Mouse (Mus musculus) myocyte (in vitro differentiated cells): Measurements from ENCODE around the gene Tnnt2.

Experiments
- MAX ChIP-seq: IDR thresholded peaks from one replicate; pipeline ENCODE4 v1.6.1; 2011; ENCODE audit warnings: low read depth, mild to moderate bottlenecking, control low read depth
- POLR2A ChIP-seq: IDR thresholded peaks from one replicate; pipeline ENCODE4 v1.6.1; 2011; ENCODE audit warnings: low read depth, mild to moderate bottlenecking, control low read depth, moderate library complexity; ENCODE audit not compliant: insufficient read length
- POLR2AphosphoS2 ChIP-seq: IDR thresholded peaks from one replicate; pipeline ENCODE4 v1.6.1; 2011; ENCODE audit warnings: low read depth, control low read depth; ENCODE audit not compliant: insufficient read length
- SRF ChIP-seq: IDR thresholded peaks from one replicate; pipeline ENCODE4 v1.6.1; 2011; ENCODE audit warnings: low read depth; ENCODE audit not compliant: control insufficient read depth, insufficient read length
- TCF12 ChIP-seq: IDR thresholded peaks from one replicate; pipeline ENCODE4 v1.6.1; 2011; ENCODE audit warnings: mild to moderate bottlenecking, control low read depth; ENCODE audit not compliant: poor library complexity, insufficient read depth, severe bottlenecking

DNA sequence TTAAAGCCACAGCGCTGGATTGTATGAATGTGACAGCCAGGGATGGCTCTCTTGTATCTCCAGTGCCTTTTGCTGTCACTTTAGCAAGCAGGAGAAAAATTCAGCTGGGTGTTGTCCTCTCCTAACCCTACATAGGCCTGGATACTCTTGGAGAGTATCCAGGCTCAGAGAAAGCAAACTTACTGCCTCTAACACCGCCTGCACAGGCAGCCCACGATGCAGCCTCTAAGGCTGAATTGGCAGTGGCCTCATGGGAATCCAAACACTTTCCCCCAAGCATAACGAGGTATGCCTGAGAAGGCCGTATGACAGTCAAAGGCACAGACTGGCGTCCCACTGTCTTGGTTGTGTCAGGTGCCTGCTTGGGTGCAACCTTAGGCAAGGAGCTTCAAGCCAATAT is 56.1 kb downstream of the Tnnt2 start:
- TF ChIP-seq MAX (no peak), POLR2AphosphoS2 (no peak), POLR2A (no peak), TCF12 (no peak), SRF (no peak)
